Mouse (Mus musculus) testis, postnatal 14 days (tissue): Measurements from ENCODE around the gene 2310022A10Rik.
A peak's percentile ranks its signal among the peaks of the same experiment; 100 is the strongest.

ENCODE experiments used
- DNase-seq: peaks from one replicate; pipeline ENCODE4 v3.0.0; 2021; ENCODE audit warnings: low spot score

Gene 2310022A10Rik

GRCm38 (mm10) chr7:27590566-27591213 is 37.7 kb downstream of the 2310022A10Rik start:
- DNase-seq = no peak

DNA sequence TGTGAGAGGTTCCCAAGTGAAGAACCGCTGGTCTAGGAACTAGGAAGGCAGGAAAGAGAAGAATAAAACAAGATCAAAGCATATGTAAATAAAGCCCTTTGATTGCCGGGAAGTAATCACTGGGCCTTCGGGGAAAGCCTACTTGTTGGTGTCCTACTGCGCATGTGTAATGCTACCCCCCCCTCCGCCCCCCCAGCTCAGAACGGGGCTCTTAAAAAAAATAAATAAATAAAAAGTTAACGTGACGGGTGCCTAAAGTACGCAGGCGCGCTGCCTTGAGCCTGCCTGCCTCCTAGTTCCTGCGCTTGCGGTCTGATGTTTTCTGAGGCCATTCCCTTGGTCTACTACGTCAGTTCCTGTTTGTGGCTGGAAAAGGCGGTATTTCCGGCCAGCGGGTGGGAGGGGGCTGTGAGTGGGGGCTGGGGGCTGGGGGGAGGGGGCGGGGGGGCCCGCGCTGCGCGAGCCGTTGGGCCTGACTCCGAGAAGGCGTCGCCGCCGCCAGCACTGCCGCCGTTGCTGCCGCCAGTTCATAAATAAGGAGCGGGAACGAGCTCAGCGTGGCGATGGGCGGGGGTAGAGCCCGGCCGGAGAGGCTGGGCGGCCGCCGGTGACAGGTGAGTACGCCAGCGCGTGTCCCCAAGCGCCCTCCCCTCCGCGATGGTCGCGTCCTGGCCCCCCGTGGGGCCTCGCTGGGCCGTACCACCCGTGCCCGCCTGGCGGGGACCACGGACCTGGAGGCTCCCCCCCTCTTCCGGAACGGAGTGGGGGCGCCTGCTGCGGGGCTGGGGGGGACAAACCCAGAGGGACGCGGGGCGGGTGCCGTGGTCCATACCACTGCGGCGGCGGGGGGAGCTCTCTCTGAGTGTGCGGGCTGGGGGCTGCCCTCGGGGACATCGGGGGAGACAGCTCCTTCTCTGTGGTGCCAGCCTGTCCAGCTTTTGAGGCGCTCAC is 38.5 kb downstream of the 2310022A10Rik start, which contains the start of gene Akt2:
Gene Akt2 (plus strand): TSS at position 287 of the 951 bp plus-strand sequence.
- peak; percentile 94 for DNase-seq

- DNase-seq = peak; percentile 41
Measured at GRCm38 (mm10) chr7:27592217-27592929, 39.3 kb downstream of the 2310022A10Rik start.

- DNase-seq = no peak
Measured at GRCm38 (mm10) chr7:27592934-27593645, 40.1 kb downstream of the 2310022A10Rik start.

GRCm38 (mm10) chr7:27596586-27597503 is 43.8 kb downstream of the 2310022A10Rik start:
- DNase-seq = peak; percentile 60

GRCm38 (mm10) chr7:27598053-27598452 is 45.0 kb downstream of the 2310022A10Rik start:
- no peak for DNase-seq

- no peak for DNase-seq
Measured at GRCm38 (mm10) chr7:27601628-27602027, 48.6 kb downstream of the 2310022A10Rik start.

- no peak for DNase-seq
Measured at GRCm38 (mm10) chr7:27602161-27602560, 49.1 kb downstream of the 2310022A10Rik start.

GRCm38 (mm10) chr7:27602835-27603234 is 49.8 kb downstream of the 2310022A10Rik start:
- DNase-seq = no peak

DNA sequence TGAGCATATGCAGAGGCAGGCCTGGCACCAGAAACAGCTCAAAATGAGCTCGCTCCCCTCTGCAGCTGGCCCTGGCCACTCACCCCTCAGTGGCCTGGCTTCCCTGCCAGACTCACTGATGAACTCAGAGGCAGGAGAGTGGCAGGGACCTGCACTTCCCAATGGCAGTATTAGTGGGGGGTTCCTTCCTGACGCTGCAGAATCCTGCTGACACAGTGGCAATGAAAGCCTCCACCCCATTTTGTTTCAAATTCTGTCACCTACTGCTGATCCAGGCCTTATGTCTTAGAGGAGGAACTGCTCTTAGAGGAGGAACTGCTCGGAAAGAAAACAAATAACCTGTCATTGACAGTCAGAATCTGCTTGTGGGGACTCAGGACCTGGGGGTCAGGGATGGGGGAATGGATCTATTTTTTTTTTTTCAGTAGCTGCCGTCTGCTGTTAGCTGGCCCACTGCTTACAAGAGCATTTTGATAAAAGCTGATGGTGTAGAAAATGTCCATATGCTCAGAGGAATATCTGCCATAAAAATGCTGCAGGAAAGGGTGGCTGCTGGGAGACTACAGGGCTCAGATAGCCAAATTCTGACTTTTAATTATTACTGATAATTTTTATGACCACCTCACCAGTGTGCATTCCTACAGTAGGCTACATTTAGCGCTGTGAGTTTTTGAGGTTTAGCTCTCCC is 51.8 kb downstream of the 2310022A10Rik start:
- no peak for DNase-seq

GRCm38 (mm10) chr7:27605499-27606285 is 52.7 kb downstream of the 2310022A10Rik start:
- DNase-seq = no peak

DNA sequence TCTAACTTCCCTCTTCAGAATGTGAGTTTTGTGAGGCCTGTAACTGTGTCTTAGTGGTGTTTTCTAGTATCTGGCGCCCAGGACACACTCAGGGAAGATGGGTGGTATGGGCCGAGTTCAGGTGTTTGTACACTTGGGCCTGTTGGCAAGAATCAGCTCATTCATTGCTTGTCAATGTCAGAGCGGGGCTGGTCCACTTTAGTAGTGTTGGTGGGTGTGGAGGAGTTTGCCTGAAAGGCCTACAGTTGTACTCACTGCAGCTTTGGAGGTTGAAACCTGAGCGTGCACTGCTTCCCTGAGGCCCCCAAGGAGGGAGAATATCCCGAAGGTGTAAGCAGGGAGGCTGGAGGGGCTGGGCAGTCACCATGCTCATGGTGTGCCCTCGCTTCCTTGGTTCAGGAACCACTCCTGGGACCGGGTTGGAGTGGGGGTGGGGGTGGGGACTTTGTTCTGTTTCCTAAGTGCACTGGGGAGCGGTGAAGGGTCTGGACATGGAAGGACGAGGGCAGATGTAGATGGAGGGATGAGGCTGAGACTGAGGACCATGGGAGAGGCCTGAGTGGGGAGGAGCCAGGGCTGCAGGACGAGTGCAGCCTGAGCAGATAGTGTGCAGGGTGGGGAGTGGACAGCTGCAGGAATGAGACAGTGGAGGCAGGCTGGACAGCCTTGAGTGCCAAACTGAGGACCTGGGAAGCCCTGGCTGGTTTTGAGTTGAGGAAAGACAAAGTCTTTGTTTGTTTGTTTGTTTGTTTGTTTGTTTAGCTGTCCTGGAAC is 53.6 kb downstream of the 2310022A10Rik start:
- no peak for DNase-seq

DNA sequence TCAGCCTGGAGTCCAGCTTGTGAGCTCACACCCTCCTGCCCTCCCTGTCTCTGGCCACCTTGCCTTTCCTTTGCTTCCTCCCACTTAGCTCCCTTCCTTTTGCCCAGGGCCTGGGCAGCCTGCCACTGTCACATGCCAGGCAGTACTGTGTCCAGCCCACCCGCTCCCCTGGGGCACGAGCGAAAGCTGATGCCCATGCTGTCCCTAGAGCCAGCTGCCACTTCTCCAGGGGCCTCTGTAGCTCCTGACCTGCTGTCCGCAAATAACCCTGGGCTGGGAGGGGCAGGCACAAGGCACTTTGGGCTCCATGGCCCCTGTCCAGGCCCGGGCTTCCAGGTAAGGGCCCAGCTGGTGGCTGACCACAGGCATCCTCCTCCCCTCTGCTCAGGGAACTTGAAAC is 54.5 kb downstream of the 2310022A10Rik start:
- peak; percentile 75 for DNase-seq

GRCm38 (mm10) chr7:27608130-27608529 is 55.1 kb downstream of the 2310022A10Rik start:
- no peak for DNase-seq

GRCm38 (mm10) chr7:27609285-27609684 is 56.3 kb downstream of the 2310022A10Rik start:
- peak; percentile 71 for DNase-seq

DNA sequence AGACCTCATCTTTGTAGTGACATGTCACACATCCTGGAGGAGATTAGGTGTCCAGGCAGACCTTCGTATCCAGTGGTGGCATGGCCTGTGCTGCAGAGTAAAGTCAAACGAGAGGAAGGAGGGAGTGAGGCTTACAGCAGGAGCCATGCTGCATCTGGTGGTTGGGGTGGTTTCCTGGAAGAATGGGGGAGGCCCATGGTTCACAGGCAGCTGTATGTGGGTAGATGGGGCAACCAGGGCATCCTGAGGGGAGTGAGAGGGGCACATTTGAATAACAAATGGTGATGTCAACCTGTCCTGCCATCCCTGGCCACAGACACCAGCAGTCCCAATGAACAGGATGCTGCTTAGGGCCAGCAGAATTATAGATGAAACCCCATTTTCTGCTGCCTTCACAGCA is 56.7 kb downstream of the 2310022A10Rik start:
- no peak for DNase-seq

DNA sequence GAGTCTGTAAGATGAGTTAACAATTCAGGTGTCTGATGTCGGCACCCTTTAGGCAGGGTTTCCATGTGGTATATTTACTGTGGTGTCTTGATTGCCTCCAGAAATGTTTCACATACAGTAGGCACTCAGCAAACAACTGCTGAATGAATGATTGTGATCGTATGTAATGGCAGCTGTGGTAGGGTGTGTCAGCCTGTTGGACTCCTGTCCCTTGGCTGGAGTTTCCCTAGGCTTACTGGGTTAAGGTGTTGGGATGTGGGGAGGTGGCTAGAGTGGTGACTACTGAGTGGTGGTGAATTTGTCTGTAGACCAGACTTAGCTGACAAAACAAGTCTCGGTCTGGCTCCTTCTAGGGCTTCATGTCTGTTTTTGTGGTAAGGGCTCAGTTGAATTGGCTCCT is 57.3 kb downstream of the 2310022A10Rik start:
- DNase-seq = no peak

- DNase-seq = no peak
Measured at GRCm38 (mm10) chr7:27610871-27611270, 57.8 kb downstream of the 2310022A10Rik start.
